Mouse (Mus musculus) liver, postnatal 0 days (tissue): ENCODE measurements around the gene Wnk2. TPM values are rescaled to one million over a fixed set of nuclear protein-coding genes. Genes with fewer than 3 reads are reported as not detected.

ENCODE experiments used
- ATAC-seq: fragments of 200-750 bp; cut with Nextera tagmentation; 2 replicates; pipeline ENCODE4 v1.8.0; 2017; ENCODE audit warnings: mild to moderate bottlenecking, moderate library complexity
- DNase-seq: peaks from one replicate; pipeline ENCODE4 v3.0.0-alpha.2; 2016
- H3K27ac ChIP-seq: fragments of 300-500 bp; sonication (generic); 2 replicates; pipeline ENCODE4 v1.5.1; 2014; ENCODE audit warnings: antibody characterized with exemption, moderate library complexity, mild to moderate bottlenecking, low read depth
- H3K27me3 ChIP-seq: fragments of 300-500 bp; sonication (generic); 2 replicates; pipeline ENCODE4 v1.6.1; 2014; ENCODE audit warnings: low read length, control low read depth, mixed read lengths; ENCODE audit not compliant: insufficient read depth
- H3K36me3 ChIP-seq: fragments of 300-500 bp; sonication (generic); replicated peaks from 2 replicates; pipeline ENCODE4 v1.6.1; 2014; ENCODE audit warnings: mild to moderate bottlenecking, control low read depth, low read length, moderate library complexity, mixed read lengths; ENCODE audit not compliant: insufficient read depth
- H3K4me1 ChIP-seq: fragments of 300-500 bp; sonication (generic); 2 replicates; pipeline ENCODE4 v1.6.1; 2014; ENCODE audit warnings: antibody characterized with exemption, mild to moderate bottlenecking, control low read depth; ENCODE audit not compliant: insufficient read depth
- H3K4me2 ChIP-seq: fragments of 300-500 bp; sonication (generic); 2 replicates; pipeline ENCODE4 v1.6.1; 2014; ENCODE audit warnings: low read depth, mild to moderate bottlenecking, low read length, moderate library complexity, mixed read lengths
- H3K4me3 ChIP-seq: fragments of 300-500 bp; sonication (generic); 2 replicates; pipeline ENCODE4 v1.5.1; 2014; ENCODE audit warnings: low read depth, low read length
- H3K9ac ChIP-seq: fragments of 300-500 bp; sonication (generic); replicated peaks from 2 replicates; pipeline ENCODE4 v1.6.1; 2014; ENCODE audit warnings: mild to moderate bottlenecking, moderate library complexity
- H3K9me3 ChIP-seq: fragments of 300-500 bp; sonication (generic); 2 replicates; pipeline ENCODE4 v1.6.1; 2016; ENCODE audit warnings: mild to moderate bottlenecking, control low read depth, low read length, mixed read lengths
- CTCF ChIP-seq: sonication (generic); IDR thresholded peaks from 2 replicates; pipeline ENCODE4 v1.5.1; 2016; ENCODE audit warnings: antibody characterized with exemption, low read depth
- EP300 ChIP-seq: IDR thresholded peaks from 2 replicates; pipeline ENCODE4 v1.6.1; 2016; ENCODE audit warnings: antibody characterized with exemption, low read depth, mild to moderate bottlenecking
- WGBS: fragments of 180-500 bp; shearing (Covaris S2); extraction: QIAGEN DNeasy Blood & Tissue Kit; methylation state at CpG from one replicate; pipeline ENCODE4 v1.1.7; 2014; ENCODE audit not compliant: insufficient replicate concordance; 5-methylcytosine and 5-hydroxymethylcytosine counted together
- polyA plus RNA-seq: library from polyadenylated mRNA; unstranded; fragments of >200 nt; fragmentation: Nextera tagmentation; extraction: Ambion mirVana; gene quantifications from 2 replicates; pipeline ENCODE4 v1.2.1, GENCODE M21; 2015

The Wnk2 gene
- polyA plus RNA-seq, 1 experiment from 2014 or later = 0.13 TPM

GRCm38 (mm10) chr13:49143323-49143722 is 4.5 kb downstream of the Wnk2 start:
- H3K27me3 ChIP-seq = peaks cover 42% of the 10 kb centered on the region
- no peak for ATAC-seq
- whole genome bisulfite sequencing = 84% methylated on average over 7 of the region's 7 CpGs

DNA sequence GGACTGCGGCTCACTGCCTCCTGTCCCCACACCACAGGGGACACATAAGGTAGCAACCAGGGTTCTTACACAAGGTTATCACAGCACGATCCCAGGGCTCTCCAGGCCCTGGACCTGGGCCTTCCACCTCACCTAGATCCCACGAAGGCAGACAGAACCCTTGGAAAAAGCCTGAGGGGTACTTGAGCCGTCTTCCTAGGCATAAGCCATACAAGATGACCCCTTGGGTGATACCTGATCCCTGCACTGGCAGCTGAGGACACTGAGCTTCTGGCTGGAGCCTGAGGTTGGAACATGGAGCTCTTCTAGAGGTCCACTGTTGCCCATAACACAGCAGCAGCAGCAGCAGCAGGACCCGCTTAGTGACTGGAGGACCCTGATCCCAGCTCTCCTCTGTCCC is 5.4 kb downstream of the Wnk2 start:
- 75% methylated on average over 5 of the region's 5 CpGs for WGBS

More at GRCm38 (mm10) chr13:49143323-49143722, 4.5 kb downstream of the Wnk2 start:
- Histone ChIP-seq H3K4me1 (peaks cover 11% of the 10 kb centered on the region), H3K9ac (no peak overlapping the region), H3K4me3 (no peak overlapping the region), H3K36me3 (no peaks in the 10 kb centered on the region), H3K9me3 (no peaks in the 10 kb centered on the region), H3K27ac (no peak overlapping the region), H3K4me2 (no peak overlapping the region)
- DNase-seq = no peak
- TF ChIP-seq EP300 (no peak), CTCF (no peak)

GRCm38 (mm10) chr13:49140567-49140966 is 7.2 kb downstream of the Wnk2 start:
- H3K4me2 ChIP-seq = no peak overlapping the region
- H3K27me3 ChIP-seq = peaks cover 16% of the 10 kb centered on the region
- TF ChIP-seq CTCF = no peak
- no peak for TF ChIP-seq EP300
- no peak overlapping the region for H3K9ac ChIP-seq
- H3K27ac ChIP-seq = no peak overlapping the region
- DNase-seq (peak; percentile 27), ATAC-seq (no peak)
- WGBS = 47% methylated on average over 4 of the region's 4 CpGs
- H3K9me3 ChIP-seq = no peaks in the 10 kb centered on the region
- no peaks in the 10 kb centered on the region for H3K36me3 ChIP-seq
- H3K4me1 ChIP-seq = no peaks in the 10 kb centered on the region
- H3K4me3 ChIP-seq = no peak overlapping the region

More for the DNA sequence above, 5.4 kb downstream of the Wnk2 start:
- ATAC-seq (no peak), DNase-seq (no peak)
- no peak overlapping the region for H3K4me2 ChIP-seq
- no peak overlapping the region for H3K9ac ChIP-seq
- peaks cover 33% of the 10 kb centered on the region for H3K27me3 ChIP-seq
- H3K9me3 ChIP-seq = no peaks in the 10 kb centered on the region
- no peaks in the 10 kb centered on the region for H3K36me3 ChIP-seq
- H3K27ac ChIP-seq = no peak overlapping the region
- no peak overlapping the region for H3K4me3 ChIP-seq
- TF ChIP-seq CTCF (no peak), EP300 (no peak)
- H3K4me1 ChIP-seq = peaks cover 8% of the 10 kb centered on the region

GRCm38 (mm10) chr13:49134491-49134890 is 13.3 kb downstream of the Wnk2 start:
- ATAC-seq = no peak
- H3K4me3 ChIP-seq = no peak overlapping the region
- no peaks in the 10 kb centered on the region for H3K9me3 ChIP-seq
- no peak overlapping the region for H3K27ac ChIP-seq
- no peak for DNase-seq
- H3K36me3 ChIP-seq = no peaks in the 10 kb centered on the region
- 76% methylated on average over 11 of the region's 11 CpGs for WGBS
- H3K9ac ChIP-seq = no peak overlapping the region
- TF ChIP-seq CTCF = no peak
- no peak for TF ChIP-seq EP300
- H3K27me3 ChIP-seq = no peaks in the 10 kb centered on the region
- H3K4me1 ChIP-seq = peaks cover 7% of the 10 kb centered on the region
- H3K4me2 ChIP-seq = no peak overlapping the region

GRCm38 (mm10) chr13:49133125-49133524 is 14.7 kb downstream of the Wnk2 start:
- ATAC-seq = no peak
- Histone ChIP-seq H3K4me1 (peaks cover 7% of the 10 kb centered on the region), H3K36me3 (no peaks in the 10 kb centered on the region), H3K4me3 (no peak overlapping the region), H3K9me3 (no peaks in the 10 kb centered on the region), H3K4me2 (no peak overlapping the region), H3K27me3 (no peaks in the 10 kb centered on the region), H3K9ac (no peak overlapping the region), H3K27ac (no peak overlapping the region)
- TF ChIP-seq EP300 (no peak), CTCF (no peak)
- DNase-seq = peak; percentile 48
- 30% methylated on average over 4 of the region's 4 CpGs for WGBS

DNA sequence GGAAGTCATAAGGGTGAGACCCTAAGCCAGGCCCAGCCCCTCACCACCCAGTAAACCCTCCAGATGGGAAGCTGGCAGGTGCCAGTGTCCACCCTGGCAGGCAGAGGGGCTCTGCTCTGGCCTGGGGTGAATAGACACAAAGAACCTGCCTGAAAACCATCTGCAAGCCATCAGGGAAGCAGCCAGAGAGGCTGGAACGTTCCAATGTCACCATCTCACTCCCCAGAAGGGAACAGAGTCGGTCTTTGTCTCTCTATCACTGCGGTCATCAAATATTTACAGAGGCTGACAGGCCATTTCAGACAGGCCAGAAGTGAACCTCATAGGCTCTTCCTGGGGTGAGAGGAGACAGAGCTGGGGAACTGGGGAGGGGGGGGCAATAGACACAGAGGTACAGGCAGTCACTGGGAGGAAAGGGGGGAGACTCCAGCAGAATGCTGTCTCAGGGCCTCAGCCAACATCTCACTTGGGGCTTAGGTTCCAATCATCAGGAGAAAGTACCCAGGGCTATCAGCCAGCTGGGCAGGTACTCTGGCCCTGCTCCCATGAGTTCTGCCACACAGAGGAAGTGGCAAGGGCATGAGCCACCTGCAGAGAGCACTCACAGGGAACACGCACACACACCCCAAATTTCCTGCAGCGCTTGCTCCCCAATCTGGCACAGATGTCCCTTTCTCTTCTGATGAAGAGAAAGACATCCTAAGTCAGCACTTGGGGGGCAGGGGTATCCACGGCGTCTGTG is 15.7 kb downstream of the Wnk2 start:
- TF ChIP-seq EP300 (no peak), CTCF (no peak)
- no peak for DNase-seq

More for the DNA sequence above, 15.7 kb downstream of the Wnk2 start:
- peak; percentile 50; the same call in 1 of the 2 replicates for ATAC-seq
- Histone ChIP-seq H3K27ac (no peak overlapping the region), H3K36me3 (no peaks in the 10 kb centered on the region), H3K9me3 (no peaks in the 10 kb centered on the region), H3K9ac (no peak overlapping the region), H3K27me3 (no peaks in the 10 kb centered on the region), H3K4me3 (no peak overlapping the region), H3K4me1 (peaks cover 7% of the 10 kb centered on the region), H3K4me2 (no peak overlapping the region)
- 51% methylated on average over 7 of the region's 7 CpGs for WGBS
